Mouse (Mus musculus): Measurements from ENCODE around the gene Gm4307. TPM values are rescaled to one million over a fixed set of nuclear protein-coding genes. Genes with fewer than 3 reads are reported as not detected.
"Not testable (repeated sequence)": the region's sequence is repeated elsewhere in the genome, so short reads cannot be mapped to it uniquely, and the experiment has no call there.

Gene Gm4307
- polyA plus RNA-seq (2012; rRNA removed) = not detected in 2 replicates

DNA sequence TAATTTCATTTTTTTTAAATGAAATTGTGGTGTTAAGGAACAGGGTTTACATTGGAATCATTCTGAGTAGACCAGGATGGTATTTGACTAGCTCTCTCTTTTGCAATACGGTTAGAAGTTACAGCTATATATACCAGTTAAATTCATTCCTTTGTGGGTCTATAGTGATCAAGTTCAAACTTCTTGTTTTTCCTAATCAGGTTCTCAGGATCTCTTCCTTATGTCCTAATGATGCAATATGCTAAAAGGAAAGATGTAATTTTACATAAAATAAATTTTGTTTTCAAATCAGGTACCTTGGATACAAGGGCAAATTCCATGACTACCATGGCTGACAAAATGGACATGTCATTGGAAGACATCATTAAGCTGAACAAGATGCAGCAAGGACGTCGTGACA is at the start of gene Gm4307:
Gene Gm4307 (plus strand): TSS at position 301 of the 400 bp plus-strand sequence.
- DNase-seq (ENCODE audit: low read depth in 1 of 2, low spot score in 2 of 2); H3K36me3 ChIP-seq (ENCODE audit: control insufficient read depth, insufficient read depth, low read length); H3K27me3 ChIP-seq (ENCODE audit: control insufficient read depth, insufficient read depth, low read length); H3K4me3 ChIP-seq (ENCODE audit: extremely low read depth, insufficient read depth, insufficient read length); H3K4me1 ChIP-seq (ENCODE audit: control insufficient read depth, insufficient read depth, insufficient read length); H3K27ac ChIP-seq (ENCODE audit: insufficient read depth, low read length): not testable (repeated sequence)
- no CpG with 5 or more reads among the region's 3 CpGs for WGBS

DNA sequence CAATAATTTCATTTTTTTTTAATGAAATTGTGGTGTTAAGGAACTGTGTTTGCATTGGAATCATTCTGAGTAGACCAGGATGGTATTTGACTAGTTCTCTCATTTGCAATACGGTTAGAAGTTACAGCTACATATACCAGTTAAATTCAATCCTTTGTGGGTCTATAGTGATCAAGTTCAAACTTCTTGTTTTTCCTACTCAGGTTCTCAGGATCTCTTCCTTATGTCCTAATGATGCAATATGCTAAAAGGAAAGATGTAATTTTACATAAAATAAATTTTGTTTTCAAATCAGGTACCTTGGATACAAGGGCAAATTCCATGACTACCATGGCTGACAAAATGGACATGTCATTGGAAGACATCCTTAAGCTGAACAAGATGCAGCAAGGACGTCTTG is 25.8 kb upstream of the Gm4307 start, which contains the start of gene Gm4301:
Gene Gm4301 (plus strand): TSS at position 301 of the 400 bp plus-strand sequence.
- not testable (repeated sequence) for DNase-seq (ENCODE audit: low read depth in 1 of 2, low spot score in 2 of 2); H3K4me3 ChIP-seq (ENCODE audit: extremely low read depth, insufficient read depth, insufficient read length); H3K4me1 ChIP-seq (ENCODE audit: control insufficient read depth, insufficient read depth, insufficient read length); H3K27ac ChIP-seq (ENCODE audit: insufficient read depth, low read length); H3K36me3 ChIP-seq (ENCODE audit: control insufficient read depth, insufficient read depth, low read length); H3K27me3 ChIP-seq (ENCODE audit: control insufficient read depth, insufficient read depth, low read length)
- WGBS = no CpG with 5 or more reads among the region's 2 CpGs

DNA sequence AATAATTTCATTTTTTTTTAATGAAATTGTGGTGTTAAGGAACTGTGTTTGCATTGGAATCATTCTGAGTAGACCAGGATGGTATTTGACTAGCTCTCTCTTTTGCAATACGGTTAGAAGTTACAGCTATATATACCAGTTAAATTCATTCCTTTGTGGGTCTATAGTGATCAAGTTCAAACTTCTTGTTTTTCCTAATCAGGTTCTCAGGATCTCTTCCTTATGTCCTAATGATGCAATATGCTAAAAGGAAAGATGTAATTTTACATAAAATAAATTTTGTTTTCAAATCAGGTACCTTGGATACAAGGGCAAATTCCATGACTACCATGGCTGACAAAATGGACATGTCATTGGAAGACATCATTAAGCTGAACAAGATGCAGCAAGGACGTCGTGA is 20.6 kb upstream of the Gm4307 start, which contains the start of gene Gm4302:
Gene Gm4302 (plus strand): TSS at position 301 of the 400 bp plus-strand sequence.
- WGBS = no CpG with 5 or more reads among the region's 3 CpGs

DNA sequence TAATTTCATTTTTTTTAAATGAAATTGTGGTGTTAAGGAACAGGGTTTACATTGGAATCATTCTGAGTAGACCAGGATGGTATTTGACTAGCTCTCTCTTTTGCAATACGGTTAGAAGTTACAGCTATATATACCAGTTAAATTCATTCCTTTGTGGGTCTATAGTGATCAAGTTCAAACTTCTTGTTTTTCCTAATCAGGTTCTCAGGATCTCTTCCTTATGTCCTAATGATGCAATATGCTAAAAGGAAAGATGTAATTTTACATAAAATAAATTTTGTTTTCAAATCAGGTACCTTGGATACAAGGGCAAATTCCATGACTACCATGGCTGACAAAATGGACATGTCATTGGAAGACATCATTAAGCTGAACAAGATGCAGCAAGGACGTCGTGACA is 15.5 kb upstream of the Gm4307 start, which contains the start of gene Gm4303:
Gene Gm4303 (plus strand): TSS at position 301 of the 400 bp plus-strand sequence.
- no CpG with 5 or more reads among the region's 3 CpGs for WGBS
- H3K36me3 ChIP-seq (ENCODE audit: control insufficient read depth, insufficient read depth, low read length); H3K4me1 ChIP-seq (ENCODE audit: control insufficient read depth, insufficient read depth, insufficient read length); H3K27me3 ChIP-seq (ENCODE audit: control insufficient read depth, insufficient read depth, low read length); H3K4me3 ChIP-seq (ENCODE audit: extremely low read depth, insufficient read depth, insufficient read length); DNase-seq (ENCODE audit: low read depth in 1 of 2, low spot score in 2 of 2); H3K27ac ChIP-seq (ENCODE audit: insufficient read depth, low read length): not testable (repeated sequence)

More for the DNA sequence above, 20.6 kb upstream of the Gm4307 start, which contains the start of gene Gm4302:
- not testable (repeated sequence) for H3K27ac ChIP-seq (ENCODE audit: insufficient read depth, low read length); H3K27me3 ChIP-seq (ENCODE audit: control insufficient read depth, insufficient read depth, low read length); H3K4me3 ChIP-seq (ENCODE audit: extremely low read depth, insufficient read depth, insufficient read length); H3K4me1 ChIP-seq (ENCODE audit: control insufficient read depth, insufficient read depth, insufficient read length); H3K36me3 ChIP-seq (ENCODE audit: control insufficient read depth, insufficient read depth, low read length); DNase-seq (ENCODE audit: low read depth in 1 of 2, low spot score in 2 of 2)

DNA sequence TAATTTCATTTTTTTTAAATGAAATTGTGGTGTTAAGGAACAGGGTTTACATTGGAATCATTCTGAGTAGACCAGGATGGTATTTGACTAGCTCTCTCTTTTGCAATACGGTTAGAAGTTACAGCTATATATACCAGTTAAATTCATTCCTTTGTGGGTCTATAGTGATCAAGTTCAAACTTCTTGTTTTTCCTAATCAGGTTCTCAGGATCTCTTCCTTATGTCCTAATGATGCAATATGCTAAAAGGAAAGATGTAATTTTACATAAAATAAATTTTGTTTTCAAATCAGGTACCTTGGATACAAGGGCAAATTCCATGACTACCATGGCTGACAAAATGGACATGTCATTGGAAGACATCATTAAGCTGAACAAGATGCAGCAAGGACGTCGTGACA is 10.3 kb upstream of the Gm4307 start, which contains the start of gene Gm4305:
Gene Gm4305 (plus strand): TSS at position 301 of the 400 bp plus-strand sequence.
- DNase-seq (ENCODE audit: low read depth in 1 of 2, low spot score in 2 of 2); H3K36me3 ChIP-seq (ENCODE audit: control insufficient read depth, insufficient read depth, low read length); H3K4me3 ChIP-seq (ENCODE audit: extremely low read depth, insufficient read depth, insufficient read length); H3K27ac ChIP-seq (ENCODE audit: insufficient read depth, low read length); H3K27me3 ChIP-seq (ENCODE audit: control insufficient read depth, insufficient read depth, low read length); H3K4me1 ChIP-seq (ENCODE audit: control insufficient read depth, insufficient read depth, insufficient read length): not testable (repeated sequence)
- no CpG with 5 or more reads among the region's 3 CpGs for WGBS

DNA sequence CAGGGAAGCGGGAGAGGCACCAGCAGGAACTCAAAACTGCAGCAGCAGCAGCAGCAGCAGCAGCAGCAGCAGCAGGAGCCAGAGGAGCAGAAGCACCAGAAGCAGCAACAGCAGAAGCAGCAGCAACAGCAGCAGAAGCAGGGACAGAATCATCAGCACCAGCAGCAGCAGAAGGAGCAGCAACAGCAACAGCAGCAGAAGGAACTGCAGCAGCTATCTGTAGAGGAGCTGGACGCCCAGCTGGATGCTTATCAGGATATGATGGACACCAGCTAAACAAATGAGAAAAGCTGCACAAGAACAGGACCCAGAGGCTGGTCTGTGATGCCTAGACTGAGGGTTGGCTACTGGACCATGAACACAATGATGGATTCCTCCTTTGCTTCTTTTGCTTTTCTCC is 4.3 kb upstream of the Gm4307 start:
- H3K4me3 ChIP-seq (ENCODE audit: extremely low read depth, insufficient read depth, insufficient read length); H3K27ac ChIP-seq (ENCODE audit: insufficient read depth, low read length); H3K27me3 ChIP-seq (ENCODE audit: control insufficient read depth, insufficient read depth, low read length); H3K36me3 ChIP-seq (ENCODE audit: control insufficient read depth, insufficient read depth, low read length); H3K4me1 ChIP-seq (ENCODE audit: control insufficient read depth, insufficient read depth, insufficient read length): not testable (repeated sequence)
- WGBS = 79% methylated on average over 2 of the region's 2 CpGs
- peak in 1 of 2 experiments; percentile 5 for DNase-seq (ENCODE audit: low read depth in 1 of 2, low spot score in 2 of 2)

DNA sequence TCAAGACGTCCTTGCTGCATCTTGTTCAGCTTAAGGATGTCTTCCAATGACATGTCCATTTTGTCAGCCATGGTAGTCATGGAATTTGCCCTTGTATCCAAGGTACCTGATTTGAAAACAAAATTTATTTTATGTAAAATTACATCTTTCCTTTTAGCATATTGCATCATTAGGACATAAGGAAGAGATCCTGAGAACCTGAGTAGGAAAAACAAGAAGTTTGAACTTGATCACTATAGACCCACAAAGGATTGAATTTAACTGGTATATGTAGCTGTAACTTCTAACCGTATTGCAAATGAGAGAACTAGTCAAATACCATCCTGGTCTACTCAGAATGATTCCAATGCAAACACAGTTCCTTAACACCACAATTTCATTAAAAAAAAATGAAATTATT is 21.3 kb downstream of the Gm4307 start, which contains the start of gene Gm4312:
Gene Gm4312 (minus strand): TSS at position 101 of the 400 bp plus-strand sequence.
- H3K4me3 ChIP-seq (ENCODE audit: extremely low read depth, insufficient read depth, insufficient read length); H3K27ac ChIP-seq (ENCODE audit: insufficient read depth, low read length); DNase-seq (ENCODE audit: low read depth in 1 of 2, low spot score in 2 of 2); H3K27me3 ChIP-seq (ENCODE audit: control insufficient read depth, insufficient read depth, low read length); H3K36me3 ChIP-seq (ENCODE audit: control insufficient read depth, insufficient read depth, low read length); H3K4me1 ChIP-seq (ENCODE audit: control insufficient read depth, insufficient read depth, insufficient read length): not testable (repeated sequence)
- WGBS = no CpG with 5 or more reads among the region's 2 CpGs

DNA sequence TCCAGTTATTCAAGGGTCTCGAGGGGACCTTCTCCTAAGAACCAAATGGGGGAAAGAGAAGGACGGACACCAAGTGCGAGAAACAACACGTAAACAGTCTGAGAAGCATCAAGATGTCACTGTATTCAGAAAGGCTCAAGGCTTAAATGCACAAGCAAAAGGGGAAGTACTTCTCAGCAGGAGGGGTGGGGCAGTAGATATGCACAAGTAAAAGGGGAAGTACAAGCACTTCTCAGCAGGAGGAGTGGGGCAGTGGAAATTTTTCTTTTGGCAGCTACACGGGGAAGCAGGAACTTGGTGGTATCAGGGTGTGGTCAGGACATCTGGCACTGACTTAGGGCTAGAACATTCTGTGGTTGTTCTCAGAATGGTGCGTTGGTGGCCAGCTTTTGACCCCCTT is 41.2 kb downstream of the Gm4307 start:
- DNase-seq (ENCODE audit: low read depth in 1 of 2, low spot score in 2 of 2); H3K4me3 ChIP-seq (ENCODE audit: extremely low read depth, insufficient read depth, insufficient read length); H3K27me3 ChIP-seq (ENCODE audit: control insufficient read depth, insufficient read depth, low read length); H3K4me1 ChIP-seq (ENCODE audit: control insufficient read depth, insufficient read depth, insufficient read length); H3K36me3 ChIP-seq (ENCODE audit: control insufficient read depth, insufficient read depth, low read length); H3K27ac ChIP-seq (ENCODE audit: insufficient read depth, low read length): not testable (repeated sequence)
- WGBS = 78% methylated on average over 6 of the region's 6 CpGs

Other genes with a start within 250 kb of the Gm4307 start
- not detected in 2 replicates for gene Gm4301, start 25.7 kb upstream of the Gm4307 start, polyA plus RNA-seq (2012; rRNA removed)
- gene Gm4302, start 20.5 kb upstream of the Gm4307 start, polyA plus RNA-seq (2012; rRNA removed) = not detected in 2 replicates
- gene Gm4303, start 15.4 kb upstream of the Gm4307 start, polyA plus RNA-seq (2012; rRNA removed) = not detected in 2 replicates
- gene Gm4305, start 10.2 kb upstream of the Gm4307 start, polyA plus RNA-seq (2012; rRNA removed) = not detected in 2 replicates
- gene Gm4312, start 21.2 kb downstream of the Gm4307 start, polyA plus RNA-seq (2012; rRNA removed) = not detected in 2 replicates
- 1.6 and 1.8 TPM in 2 replicates for gene Tmtc3, start 126.0 kb downstream of the Gm4307 start, polyA plus RNA-seq (2012; rRNA removed)
- 0.09 and 0.13 TPM in 2 replicates for gene Cep290, start 126.2 kb downstream of the Gm4307 start, polyA plus RNA-seq (2012; rRNA removed)
- 4.9 and 5.0 TPM in 2 replicates for gene 4930430F08Rik, start 229.1 kb downstream of the Gm4307 start, polyA plus RNA-seq (2012; rRNA removed)
- gene 1700017N19Rik, start 229.1 kb downstream of the Gm4307 start, polyA plus RNA-seq (2012; rRNA removed) = not detected in 2 replicates

Data from spleen, adult 2 months (tissue).